Mouse (Mus musculus) limb, embryonic 10.5 days (tissue): ENCODE data around the gene Zfp93. TPM values are rescaled to one million over a fixed set of nuclear protein-coding genes. Genes with fewer than 3 reads are reported as not detected.

ENCODE experiments used
- DNase-seq: peaks from one replicate; pipeline ENCODE4 v3.0.0-alpha.2; 2017; ENCODE audit warnings: low spot score
- H3K27ac ChIP-seq: fragments of 300-500 bp; sonication (generic); 2 replicates; pipeline ENCODE4 v1.5.1; 2016; ENCODE audit warnings: mild to moderate bottlenecking
- H3K27me3 ChIP-seq: fragments of 300-500 bp; sonication (generic); 2 replicates; pipeline ENCODE4 v1.6.1; 2016; ENCODE audit warnings: low read depth, mild to moderate bottlenecking; ENCODE audit not compliant: poor library complexity, severe bottlenecking
- H3K36me3 ChIP-seq: fragments of 300-500 bp; sonication (generic); 2 replicates; pipeline ENCODE4 v1.6.1; 2016; ENCODE audit warnings: mild to moderate bottlenecking, moderate library complexity
- H3K4me1 ChIP-seq: fragments of 300-500 bp; sonication (generic); 2 replicates; pipeline ENCODE4 v1.6.1; 2016
- H3K4me3 ChIP-seq: fragments of 300-500 bp; sonication (generic); 2 replicates; pipeline ENCODE4 v1.5.1; 2016; ENCODE audit warnings: mild to moderate bottlenecking, moderate library complexity
- H3K9me3 ChIP-seq: fragments of 300-500 bp; sonication (generic); replicated peaks from 2 replicates; pipeline ENCODE4 v1.6.1; 2016; ENCODE audit warnings: mild to moderate bottlenecking
- WGBS: fragments of 180-500 bp; shearing (Covaris S2); methylation state at CpG from one replicate; pipeline ENCODE4 v1.1.7; 2016; 5-methylcytosine and 5-hydroxymethylcytosine counted together
- polyA plus RNA-seq: library from polyadenylated mRNA; unstranded; fragments of >200 nt; fragmentation: Nextera tagmentation; extraction: Ambion mirVana; gene quantifications from 2 replicates; pipeline ENCODE4 v1.2.1, GENCODE M21; 2016

Zfp93 gene
- polyA plus RNA-seq, 1 experiment from 2014 or later, result 10.8 TPM

GRCm38 (mm10) chr7:24297361-24298095 is 27.3 kb downstream of the Zfp93 start:
- Histone ChIP-seq H3K4me3 (peak overlapping the region; percentile 78; the same call in 1 of the 2 replicates), H3K27me3 (no peaks in the 10 kb centered on the region), H3K36me3 (peaks cover 65% of the 10 kb centered on the region), H3K9me3 (no peaks in the 10 kb centered on the region), H3K27ac (no peak overlapping the region), H3K4me1 (peaks cover 19% of the 10 kb centered on the region)
- 93% methylated on average over 15 of the region's 15 CpGs for WGBS
- no peak for DNase-seq

GRCm38 (mm10) chr7:24298635-24298972 is 28.4 kb downstream of the Zfp93 start:
- H3K9me3 ChIP-seq, result no peaks in the 10 kb centered on the region
- peaks cover 19% of the 10 kb centered on the region for H3K4me1 ChIP-seq
- H3K36me3 ChIP-seq, result peaks cover 65% of the 10 kb centered on the region
- no peak for DNase-seq
- H3K4me3 ChIP-seq, result peak overlapping the region; percentile 78
- WGBS, result 0% methylated on average over 12 of the region's 12 CpGs
- no peaks in the 10 kb centered on the region for H3K27me3 ChIP-seq
- peak overlapping the region; percentile 96 for H3K27ac ChIP-seq

GRCm38 (mm10) chr7:24298973-24299708 is 28.9 kb downstream of the Zfp93 start:
- Histone ChIP-seq H3K27me3 (no peaks in the 10 kb centered on the region), H3K4me1 (peaks cover 19% of the 10 kb centered on the region), H3K36me3 (peaks cover 64% of the 10 kb centered on the region), H3K9me3 (no peaks in the 10 kb centered on the region), H3K27ac (peak overlapping the region; percentile 96), H3K4me3 (peak overlapping the region; percentile 78)
- WGBS, result under 1% methylated on average over 47 of the region's 47 CpGs
- peak; percentile 84 for DNase-seq

GRCm38 (mm10) chr7:24299823-24300481 is 29.7 kb downstream of the Zfp93 start:
- Histone ChIP-seq H3K9me3 (no peaks in the 10 kb centered on the region), H3K27me3 (no peaks in the 10 kb centered on the region), H3K36me3 (peaks cover 60% of the 10 kb centered on the region), H3K4me3 (peak overlapping the region; percentile 78), H3K4me1 (peaks cover 19% of the 10 kb centered on the region), H3K27ac (peak overlapping the region; percentile 96)
- DNase-seq, result peak; percentile 46
- under 1% methylated on average over 18 of the region's 18 CpGs for WGBS

- Histone ChIP-seq H3K4me3 (peak within 1 kb of the TSS; percentile 78), H3K36me3 (peaks cover 57% of the 10 kb centered on the region), H3K27me3 (no peaks in the 10 kb centered on the region), H3K27ac (peak within 1 kb of the TSS; percentile 96), H3K4me1 (peaks cover 19% of the 10 kb centered on the region), H3K9me3 (no peaks in the 10 kb centered on the region)
- peak; percentile 83 for DNase-seq
- WGBS, result 2% methylated on average over 13 of the region's 13 CpGs
Measured at GRCm38 (mm10) chr7:24300771-24301282, 30.6 kb downstream of the Zfp93 start, which contains the start of gene Zfp61. Gene Zfp61, minus strand, starts transcription at chr7:24301232.

GRCm38 (mm10) chr7:24315726-24316566 is 45.7 kb downstream of the Zfp93 start:
- Histone ChIP-seq H3K9me3 (no peaks in the 10 kb centered on the region), H3K4me3 (peak overlapping the region; percentile 65), H3K4me1 (peaks cover 8% of the 10 kb centered on the region; the same call in 1 of the 2 replicates), H3K27me3 (no peaks in the 10 kb centered on the region), H3K36me3 (peaks cover 24% of the 10 kb centered on the region), H3K27ac (peak overlapping the region; percentile 90)
- WGBS, result 34% methylated on average over 29 of the region's 29 CpGs
- DNase-seq, result no peak

GRCm38 (mm10) chr7:24316567-24317092 is 46.4 kb downstream of the Zfp93 start, which contains the start of gene Zfp94:
Gene Zfp94, minus strand, starts transcription at chr7:24316666.
- Histone ChIP-seq H3K27me3 (no peaks in the 10 kb centered on the region), H3K27ac (peak within 1 kb of the TSS; percentile 90), H3K9me3 (no peaks in the 10 kb centered on the region), H3K36me3 (peaks cover 17% of the 10 kb centered on the region), H3K4me1 (peaks cover 8% of the 10 kb centered on the region; the same call in 1 of the 2 replicates), H3K4me3 (peak within 1 kb of the TSS; percentile 65)
- WGBS, result 1% methylated on average over 33 of the region's 33 CpGs
- DNase-seq, result peak; percentile 93

- WGBS, result 76% methylated on average over 6 of the region's 6 CpGs
Measured at GRCm38 (mm10) chr7:24318942-24319341, 48.7 kb downstream of the Zfp93 start.

GRCm38 (mm10) chr7:24322593-24322992 is 52.4 kb downstream of the Zfp93 start:
- H3K36me3 ChIP-seq, result no peaks in the 10 kb centered on the region
- no peaks in the 10 kb centered on the region for H3K27me3 ChIP-seq
- H3K9me3 ChIP-seq, result no peaks in the 10 kb centered on the region
- no peak for DNase-seq
- H3K4me1 ChIP-seq, result peaks cover 4% of the 10 kb centered on the region; the same call in 1 of the 2 replicates
- WGBS, result 81% methylated on average over 4 of the region's 4 CpGs
- H3K4me3 ChIP-seq, result no peak overlapping the region
- H3K27ac ChIP-seq, result no peak overlapping the region

More at GRCm38 (mm10) chr7:24318942-24319341, 48.7 kb downstream of the Zfp93 start:
- Histone ChIP-seq H3K36me3 (peaks cover 4% of the 10 kb centered on the region; the same call in 1 of the 2 replicates), H3K9me3 (no peaks in the 10 kb centered on the region), H3K27me3 (no peaks in the 10 kb centered on the region), H3K27ac (no peak overlapping the region), H3K4me1 (peaks cover 8% of the 10 kb centered on the region; the same call in 1 of the 2 replicates), H3K4me3 (no peak overlapping the region)
- no peak for DNase-seq

GRCm38 (mm10) chr7:24325197-24325596 is 55.0 kb downstream of the Zfp93 start:
- Histone ChIP-seq H3K27ac (no peak overlapping the region), H3K36me3 (no peaks in the 10 kb centered on the region), H3K4me1 (peaks cover 4% of the 10 kb centered on the region; the same call in 1 of the 2 replicates), H3K9me3 (no peaks in the 10 kb centered on the region), H3K27me3 (no peaks in the 10 kb centered on the region), H3K4me3 (peak overlapping the region; percentile 47)
- 95% methylated on average over 6 of the region's 6 CpGs for WGBS
- no peak for DNase-seq

GRCm38 (mm10) chr7:24325675-24326128 is 55.5 kb downstream of the Zfp93 start:
- no peaks in the 10 kb centered on the region for H3K27me3 ChIP-seq
- DNase-seq, result peak; percentile 66
- H3K36me3 ChIP-seq, result no peaks in the 10 kb centered on the region
- H3K4me3 ChIP-seq, result peak overlapping the region; percentile 47
- peaks cover 4% of the 10 kb centered on the region; the same call in 1 of the 2 replicates for H3K4me1 ChIP-seq
- H3K27ac ChIP-seq, result peak overlapping the region; percentile 69
- no peaks in the 10 kb centered on the region for H3K9me3 ChIP-seq
- 6% methylated on average over 13 of the region's 13 CpGs for WGBS
